Mouse (Mus musculus): ENCODE results near the gene Psmd12. TPM values are rescaled to one million over a fixed set of nuclear protein-coding genes. Genes with fewer than 3 reads are reported as not detected.

Psmd12 gene
- polyA plus RNA-seq, 1 experiment = not detected

DNA sequence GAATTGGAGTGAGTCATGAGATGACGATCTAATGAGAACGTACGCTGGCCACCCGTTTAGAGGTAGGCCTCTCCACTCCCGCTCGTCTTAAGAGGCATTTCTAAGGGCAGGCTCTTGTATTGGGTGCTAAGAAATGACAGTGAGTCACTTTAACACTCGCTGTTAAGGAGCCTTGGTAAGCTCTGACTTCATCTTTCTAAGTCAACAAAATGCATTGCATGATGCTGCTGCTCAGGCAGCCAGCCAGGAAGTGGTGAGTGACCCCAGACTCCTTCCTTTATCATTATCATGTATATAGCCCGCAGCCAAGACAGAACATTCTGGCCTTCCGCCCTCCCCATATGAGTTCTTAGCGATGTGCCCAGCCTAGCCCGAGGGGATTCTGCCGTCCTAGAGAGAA is 21.0 kb upstream of the Psmd12 start:
- TF ChIP-seq POLR2A (IDR thresholded peaks at IDR 0.05; ENCODE audit: insufficient read depth, low read depth, low read length) (no peak), CTCF (IDR thresholded peaks at IDR 0.05; ENCODE audit: insufficient read depth, low read depth, low read length) (no peak)
- Histone ChIP-seq H3K4me1 (ENCODE audit: control insufficient read depth, insufficient read depth, low read length) (peaks cover 7% of the 10 kb centered on the region), H3K27ac (ENCODE audit: insufficient read depth, low read depth, low read length) (no peak overlapping the region), H3K4me3 (ENCODE audit: insufficient read depth, low read depth, low read length) (no peak overlapping the region)
- WGBS = 78% methylated on average over 12 of the region's 12 CpGs

GRCm38 (mm10) chr11:107458986-107459385 is 20.3 kb upstream of the Psmd12 start:
- Histone ChIP-seq H3K4me1 (ENCODE audit: control insufficient read depth, insufficient read depth, low read length) (peaks cover 7% of the 10 kb centered on the region), H3K4me3 (ENCODE audit: insufficient read depth, low read depth, low read length) (no peak overlapping the region), H3K27ac (ENCODE audit: insufficient read depth, low read depth, low read length) (no peak overlapping the region)
- 88% methylated on average over 7 of the region's 7 CpGs for WGBS
- TF ChIP-seq CTCF (IDR thresholded peaks at IDR 0.05; ENCODE audit: insufficient read depth, low read depth, low read length) (no peak), POLR2A (IDR thresholded peaks at IDR 0.05; ENCODE audit: insufficient read depth, low read depth, low read length) (no peak)

DNA sequence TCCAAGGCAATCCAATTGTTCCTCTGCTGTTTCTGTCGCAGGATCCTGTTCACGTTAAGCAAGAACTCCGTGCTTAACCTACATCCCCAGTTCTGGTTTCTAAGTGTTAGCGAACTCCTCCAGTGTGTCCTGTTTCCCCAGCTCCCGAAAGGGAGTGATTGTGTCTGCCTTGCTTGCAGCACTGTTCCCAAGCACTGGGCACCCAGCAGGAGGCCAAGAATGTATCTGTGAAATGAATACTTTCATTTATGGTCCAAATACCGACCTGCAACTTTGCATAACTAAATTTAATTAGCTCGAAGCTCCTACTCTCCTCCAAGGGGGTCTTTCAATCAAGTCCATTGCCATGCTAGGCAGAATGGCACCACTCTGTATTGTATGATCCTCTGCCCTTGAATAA is 19.5 kb upstream of the Psmd12 start:
- Histone ChIP-seq H3K4me1 (ENCODE audit: control insufficient read depth, insufficient read depth, low read length) (peaks cover 5% of the 10 kb centered on the region), H3K27ac (ENCODE audit: insufficient read depth, low read depth, low read length) (no peak overlapping the region), H3K4me3 (ENCODE audit: insufficient read depth, low read depth, low read length) (no peak overlapping the region)
- no peak for TF ChIP-seq POLR2A (IDR thresholded peaks at IDR 0.05; ENCODE audit: insufficient read depth, low read depth, low read length)
- TF ChIP-seq CTCF (IDR thresholded peaks at IDR 0.05; ENCODE audit: insufficient read depth, low read depth, low read length) = no peak
- 59% methylated on average over 7 of the region's 7 CpGs for WGBS

DNA sequence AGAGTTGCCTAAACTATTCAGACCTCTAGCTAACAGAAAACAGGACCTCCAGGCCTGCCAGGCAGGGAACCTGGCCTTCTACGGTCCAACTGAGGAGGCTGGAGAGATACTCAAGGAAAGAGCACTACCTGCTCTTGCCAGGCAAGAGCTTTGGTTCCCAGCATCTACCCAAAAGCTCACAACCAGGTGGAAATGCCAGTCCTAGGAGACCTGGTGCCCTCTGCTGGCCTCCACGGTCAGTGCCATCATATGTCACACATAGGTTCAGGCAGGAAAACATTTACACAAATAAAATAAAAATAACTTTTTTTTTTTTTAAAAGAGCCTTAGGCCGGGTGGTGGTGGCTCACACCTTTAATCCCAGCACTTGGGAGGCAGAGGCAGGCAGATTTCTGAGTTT is 16.8 kb upstream of the Psmd12 start:
- TF ChIP-seq CTCF (IDR thresholded peaks at IDR 0.05; ENCODE audit: insufficient read depth, low read depth, low read length) (no peak), POLR2A (IDR thresholded peaks at IDR 0.05; ENCODE audit: insufficient read depth, low read depth, low read length) (no peak)
- WGBS = 97% methylated on average over 3 of the region's 3 CpGs
- no peak overlapping the region for H3K27ac ChIP-seq (ENCODE audit: insufficient read depth, low read depth, low read length)
- H3K4me3 ChIP-seq (ENCODE audit: insufficient read depth, low read depth, low read length) = no peak overlapping the region
- peaks cover 5% of the 10 kb centered on the region for H3K4me1 ChIP-seq (ENCODE audit: control insufficient read depth, insufficient read depth, low read length)

GRCm38 (mm10) chr11:107463251-107463681 is 16.0 kb upstream of the Psmd12 start:
- no peak for TF ChIP-seq POLR2A (IDR thresholded peaks at IDR 0.05; ENCODE audit: insufficient read depth, low read depth, low read length)
- no peak for TF ChIP-seq CTCF (IDR thresholded peaks at IDR 0.05; ENCODE audit: insufficient read depth, low read depth, low read length)
- H3K4me1 ChIP-seq (ENCODE audit: control insufficient read depth, insufficient read depth, low read length) = peaks cover 5% of the 10 kb centered on the region
- no peak overlapping the region for H3K4me3 ChIP-seq (ENCODE audit: insufficient read depth, low read depth, low read length)
- no peak overlapping the region for H3K27ac ChIP-seq (ENCODE audit: insufficient read depth, low read depth, low read length)
- WGBS = 87% methylated on average over 12 of the region's 12 CpGs

- H3K4me3 ChIP-seq (ENCODE audit: insufficient read depth, low read depth, low read length) = no peak overlapping the region
- 68% methylated on average over 6 of the region's 6 CpGs for WGBS
- H3K4me1 ChIP-seq (ENCODE audit: control insufficient read depth, insufficient read depth, low read length) = peaks cover 5% of the 10 kb centered on the region; the same call in 1 of the 2 replicates
- no peak overlapping the region for H3K27ac ChIP-seq (ENCODE audit: insufficient read depth, low read depth, low read length)
- TF ChIP-seq POLR2A (IDR thresholded peaks at IDR 0.05; ENCODE audit: insufficient read depth, low read depth, low read length) = no peak
- no peak for TF ChIP-seq CTCF (IDR thresholded peaks at IDR 0.05; ENCODE audit: insufficient read depth, low read depth, low read length)
Measured at GRCm38 (mm10) chr11:107464141-107464540, 15.1 kb upstream of the Psmd12 start.

- no peak overlapping the region for H3K27ac ChIP-seq (ENCODE audit: insufficient read depth, low read depth, low read length)
- peaks cover 5% of the 10 kb centered on the region; the same call in 1 of the 2 replicates for H3K4me1 ChIP-seq (ENCODE audit: control insufficient read depth, insufficient read depth, low read length)
- TF ChIP-seq POLR2A (IDR thresholded peaks at IDR 0.05; ENCODE audit: insufficient read depth, low read depth, low read length) (no peak), CTCF (IDR thresholded peaks at IDR 0.05; ENCODE audit: insufficient read depth, low read depth, low read length) (no peak)
- 89% methylated on average over 4 of the region's 4 CpGs for WGBS
- H3K4me3 ChIP-seq (ENCODE audit: insufficient read depth, low read depth, low read length) = no peak overlapping the region
Measured at GRCm38 (mm10) chr11:107465041-107465440, 14.2 kb upstream of the Psmd12 start.

DNA sequence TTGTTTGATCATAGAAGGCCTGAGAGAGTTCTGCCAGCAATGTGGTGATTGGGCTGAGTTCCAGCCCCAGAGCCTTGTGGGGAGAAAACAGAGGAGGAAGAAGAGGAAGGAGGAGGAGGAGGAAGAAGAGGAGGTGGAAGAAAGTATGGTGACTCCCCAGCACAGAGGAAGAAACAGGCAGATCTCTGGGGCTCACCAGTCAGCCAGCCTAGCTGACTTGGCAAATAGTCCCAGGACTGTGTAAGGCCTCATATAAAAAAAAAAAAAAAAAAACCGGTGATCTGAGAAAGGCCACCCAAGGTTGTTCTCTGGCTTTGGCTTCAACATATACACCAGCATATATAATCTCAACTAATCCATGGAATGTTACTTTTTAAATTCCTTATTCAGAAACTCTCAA is 13.3 kb upstream of the Psmd12 start:
- no peak overlapping the region for H3K4me3 ChIP-seq (ENCODE audit: insufficient read depth, low read depth, low read length)
- no peak for TF ChIP-seq CTCF (IDR thresholded peaks at IDR 0.05; ENCODE audit: insufficient read depth, low read depth, low read length)
- peaks cover 5% of the 10 kb centered on the region for H3K4me1 ChIP-seq (ENCODE audit: control insufficient read depth, insufficient read depth, low read length)
- 38% methylated on average over 1 of the region's 1 CpGs for WGBS
- no peak overlapping the region for H3K27ac ChIP-seq (ENCODE audit: insufficient read depth, low read depth, low read length)

DNA sequence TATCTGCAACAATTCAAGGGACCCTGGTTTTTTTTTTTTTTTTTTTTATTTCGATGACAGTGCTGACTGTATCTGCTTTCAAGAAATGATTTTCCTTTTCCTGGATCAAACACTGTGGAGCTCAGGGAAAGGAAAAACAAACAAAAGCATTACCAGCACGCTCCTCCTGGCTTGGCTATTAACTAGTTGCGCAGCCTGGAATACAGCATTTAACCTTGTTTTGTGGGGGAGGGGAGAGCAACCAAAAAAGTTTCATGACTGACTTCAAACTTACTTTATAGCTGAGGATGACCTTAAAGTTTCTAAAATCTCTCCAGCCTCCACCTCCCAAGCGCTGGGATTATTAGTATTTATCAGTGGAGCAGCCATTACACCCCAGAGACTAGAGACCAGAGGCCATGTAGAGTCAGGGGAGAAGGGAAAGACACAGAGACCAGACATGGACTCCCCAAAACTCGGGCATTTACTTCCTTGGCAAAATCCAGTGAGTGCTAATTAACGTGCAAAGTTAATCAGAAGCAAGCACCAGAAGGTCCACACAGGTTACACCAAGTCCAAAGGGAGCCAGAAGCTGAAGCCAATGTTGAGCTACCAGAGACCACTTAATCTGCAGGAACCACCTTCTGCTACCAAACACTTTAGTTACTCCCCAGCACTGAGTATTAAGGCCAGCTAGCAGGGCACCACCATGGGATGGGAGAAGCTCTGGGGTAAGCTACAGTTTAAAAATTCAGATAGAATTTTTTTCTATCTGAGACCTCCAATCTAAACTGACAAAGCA is 12.5 kb upstream of the Psmd12 start:
- Histone ChIP-seq H3K4me3 (ENCODE audit: insufficient read depth, low read depth, low read length) (no peak overlapping the region), H3K27ac (ENCODE audit: insufficient read depth, low read depth, low read length) (no peak overlapping the region), H3K4me1 (ENCODE audit: control insufficient read depth, insufficient read depth, low read length) (peaks cover 7% of the 10 kb centered on the region)
- TF ChIP-seq CTCF (IDR thresholded peaks at IDR 0.05; ENCODE audit: insufficient read depth, low read depth, low read length) (no peak), POLR2A (IDR thresholded peaks at IDR 0.05; ENCODE audit: insufficient read depth, low read depth, low read length) (no peak)
- 72% methylated on average over 6 of the region's 6 CpGs for WGBS

All from olfactory bulb, adult 2 months (tissue).